Mouse (Mus musculus) midbrain, embryonic 16.5 days (tissue): ENCODE measurements around the gene Kcnk3. TPM values are rescaled to one million over a fixed set of nuclear protein-coding genes. Genes with fewer than 3 reads are reported as not detected.
A peak's percentile ranks its signal among the peaks of the same experiment; 100 is the strongest.

Experiments
- ATAC-seq: fragments of 200-750 bp; cut with Nextera tagmentation; 2 replicates; pipeline ENCODE4 v1.8.0; 2017; ENCODE audit warnings: moderate TSS enrichment
- H3K27ac ChIP-seq: fragments of 300-500 bp; sonication (generic); 2 replicates; pipeline ENCODE4 v1.5.1; 2014; ENCODE audit warnings: mild to moderate bottlenecking, low read length, mixed read lengths
- H3K27me3 ChIP-seq: fragments of 300-500 bp; sonication (generic); 2 replicates; pipeline ENCODE4 v1.6.1; 2014; ENCODE audit warnings: low read depth, low read length, mixed read lengths; ENCODE audit not compliant: control insufficient read depth, insufficient read depth
- H3K36me3 ChIP-seq: fragments of 300-500 bp; sonication (generic); 2 replicates; pipeline ENCODE4 v1.6.1; 2014; ENCODE audit warnings: mild to moderate bottlenecking, low read length, moderate library complexity, mixed read lengths; ENCODE audit not compliant: control insufficient read depth, insufficient read depth
- H3K4me1 ChIP-seq: fragments of 300-500 bp; sonication (generic); 2 replicates; pipeline ENCODE4 v1.6.1; 2014; ENCODE audit warnings: mild to moderate bottlenecking, low read length, mixed read lengths; ENCODE audit not compliant: control insufficient read depth, insufficient read depth
- H3K4me2 ChIP-seq: fragments of 300-500 bp; sonication (generic); 2 replicates; pipeline ENCODE4 v1.6.1; 2014; ENCODE audit warnings: mild to moderate bottlenecking, low read length, mixed read lengths
- H3K4me3 ChIP-seq: fragments of 300-500 bp; sonication (generic); 2 replicates; pipeline ENCODE4 v1.5.1; 2014; ENCODE audit warnings: low read depth, mild to moderate bottlenecking, low read length, moderate library complexity, mixed read lengths
- H3K9ac ChIP-seq: fragments of 300-500 bp; sonication (generic); 2 replicates; pipeline ENCODE4 v1.6.1; 2014; ENCODE audit warnings: low read depth, low read length, mixed read lengths
- H3K9me3 ChIP-seq: fragments of 300-500 bp; sonication (generic); replicated peaks from 2 replicates; pipeline ENCODE4 v1.6.1; 2014; ENCODE audit warnings: mild to moderate bottlenecking, low read length, mixed read lengths; ENCODE audit not compliant: control insufficient read depth, poor library complexity, severe bottlenecking
- WGBS: fragments of 180-500 bp; shearing (Covaris S2); extraction: QIAGEN DNeasy Blood & Tissue Kit; methylation state at CpG from one replicate; pipeline ENCODE4 v1.1.7; 2014; 5-methylcytosine and 5-hydroxymethylcytosine counted together
- polyA plus RNA-seq: library from polyadenylated mRNA; unstranded; fragments of >200 nt; fragmentation: Nextera tagmentation; extraction: Ambion mirVana; gene quantifications from 2 replicates; pipeline ENCODE4 v1.2.1, GENCODE M21; 2015

Kcnk3 gene
- polyA plus RNA-seq, 1 experiment from 2014 or later: 6.6 TPM

- no peak for ATAC-seq
- Histone ChIP-seq H3K9ac (no peak overlapping the region), H3K36me3 (no peaks in the 10 kb centered on the region), H3K9me3 (no peaks in the 10 kb centered on the region), H3K4me2 (no peak overlapping the region), H3K27me3 (no peaks in the 10 kb centered on the region), H3K27ac (no peak overlapping the region), H3K4me3 (no peak overlapping the region), H3K4me1 (no peaks in the 10 kb centered on the region)
- WGBS: 79% methylated on average over 6 of the region's 6 CpGs
These were observed 9.4 kb upstream of the Kcnk3 start for GRCm38 (mm10) chr5:30578445-30579080.

- H3K27me3 ChIP-seq: no peaks in the 10 kb centered on the region
- no peaks in the 10 kb centered on the region for H3K9me3 ChIP-seq
- 52% methylated on average over 6 of the region's 6 CpGs for WGBS
- no peaks in the 10 kb centered on the region for H3K36me3 ChIP-seq
- no peak overlapping the region for H3K4me2 ChIP-seq
- H3K9ac ChIP-seq: no peak overlapping the region
- H3K27ac ChIP-seq: no peak overlapping the region
- H3K4me3 ChIP-seq: no peak overlapping the region
- H3K4me1 ChIP-seq: no peaks in the 10 kb centered on the region
- no peak for ATAC-seq
These were observed 7.2 kb upstream of the Kcnk3 start for GRCm38 (mm10) chr5:30580725-30581124.

- no peak for ATAC-seq
These were observed 6.0 kb upstream of the Kcnk3 start for GRCm38 (mm10) chr5:30582017-30582416.

GRCm38 (mm10) chr5:30586616-30587015, 1.4 kb upstream of the Kcnk3 start:
- Histone ChIP-seq H3K9ac (no peak overlapping the region), H3K4me2 (no peak overlapping the region), H3K4me3 (no peak overlapping the region), H3K9me3 (no peaks in the 10 kb centered on the region), H3K4me1 (peaks cover 21% of the 10 kb centered on the region), H3K27ac (no peak overlapping the region), H3K27me3 (peaks cover 3% of the 10 kb centered on the region; the same call in 1 of the 2 replicates), H3K36me3 (no peaks in the 10 kb centered on the region)
- 83% methylated on average over 3 of the region's 3 CpGs for WGBS
- no peak for ATAC-seq

More at GRCm38 (mm10) chr5:30582017-30582416, 6.0 kb upstream of the Kcnk3 start:
- Histone ChIP-seq H3K9ac (no peak overlapping the region), H3K27me3 (no peaks in the 10 kb centered on the region), H3K4me2 (no peak overlapping the region), H3K36me3 (no peaks in the 10 kb centered on the region), H3K9me3 (no peaks in the 10 kb centered on the region), H3K4me3 (no peak overlapping the region), H3K4me1 (no peaks in the 10 kb centered on the region; the same call in 1 of the 2 replicates), H3K27ac (no peak overlapping the region)
- 85% methylated on average over 5 of the region's 5 CpGs for WGBS

GRCm38 (mm10) chr5:30587101-30587500, 869 bp upstream of the Kcnk3 start:
- Histone ChIP-seq H3K9ac (no peak overlapping the region; the same call in 1 of the 2 replicates), H3K27ac (no peak overlapping the region), H3K4me1 (peaks cover 21% of the 10 kb centered on the region), H3K4me3 (peak overlapping the region; percentile 73), H3K36me3 (no peaks in the 10 kb centered on the region), H3K9me3 (no peaks in the 10 kb centered on the region), H3K4me2 (peak overlapping the region; percentile 91), H3K27me3 (peaks cover 3% of the 10 kb centered on the region; the same call in 1 of the 2 replicates)
- ATAC-seq: no peak
- WGBS: 23% methylated on average over 2 of the region's 2 CpGs

GRCm38 (mm10) chr5:30588301-30588968, 465 bp downstream of the Kcnk3 start:
- Histone ChIP-seq H3K4me2 (peak overlapping the region; percentile 91), H3K4me1 (peaks cover 23% of the 10 kb centered on the region)
- peak; percentile 74 for ATAC-seq

GRCm38 (mm10) chr5:30589069-30589468, 1.1 kb downstream of the Kcnk3 start:
- 38% methylated on average over 4 of the region's 4 CpGs for WGBS
- H3K4me1 ChIP-seq: peaks cover 26% of the 10 kb centered on the region
- ATAC-seq: peak; percentile 18; the same call in 1 of the 2 replicates

More at GRCm38 (mm10) chr5:30588301-30588968, 465 bp downstream of the Kcnk3 start:
- peaks cover 3% of the 10 kb centered on the region; the same call in 1 of the 2 replicates for H3K27me3 ChIP-seq
- no peaks in the 10 kb centered on the region for H3K36me3 ChIP-seq
- H3K4me3 ChIP-seq: peak overlapping the region; percentile 73
- WGBS: under 1% methylated on average over 67 of the region's 70 CpGs
- peak overlapping the region; percentile 85 for H3K9ac ChIP-seq
- H3K9me3 ChIP-seq: no peaks in the 10 kb centered on the region
- peak overlapping the region; percentile 86 for H3K27ac ChIP-seq

GRCm38 (mm10) chr5:30589546-30589945, 1.6 kb downstream of the Kcnk3 start:
- Histone ChIP-seq H3K9me3 (no peaks in the 10 kb centered on the region), H3K27me3 (peaks cover 3% of the 10 kb centered on the region; the same call in 1 of the 2 replicates), H3K36me3 (no peaks in the 10 kb centered on the region), H3K27ac (no peak overlapping the region), H3K4me3 (peak overlapping the region; percentile 73), H3K4me2 (peak overlapping the region; percentile 91), H3K9ac (no peak overlapping the region; the same call in 1 of the 2 replicates), H3K4me1 (peaks cover 29% of the 10 kb centered on the region)
- WGBS: 76% methylated on average over 3 of the region's 3 CpGs
- no peak for ATAC-seq

More at GRCm38 (mm10) chr5:30589069-30589468, 1.1 kb downstream of the Kcnk3 start:
- Histone ChIP-seq H3K9ac (peak overlapping the region; percentile 85), H3K9me3 (no peaks in the 10 kb centered on the region), H3K27me3 (peaks cover 3% of the 10 kb centered on the region; the same call in 1 of the 2 replicates), H3K36me3 (no peaks in the 10 kb centered on the region), H3K4me2 (peak overlapping the region; percentile 91), H3K27ac (no peak overlapping the region), H3K4me3 (peak overlapping the region; percentile 73)

- no peaks in the 10 kb centered on the region for H3K9me3 ChIP-seq
- peaks cover 31% of the 10 kb centered on the region for H3K4me1 ChIP-seq
- 80% methylated on average over 5 of the region's 5 CpGs for WGBS
- no peak for ATAC-seq
- H3K9ac ChIP-seq: no peak overlapping the region
- no peak overlapping the region for H3K27ac ChIP-seq
- no peaks in the 10 kb centered on the region for H3K36me3 ChIP-seq
- no peak overlapping the region; the same call in 1 of the 2 replicates for H3K4me2 ChIP-seq
- H3K4me3 ChIP-seq: no peak overlapping the region
- peaks cover 3% of the 10 kb centered on the region; the same call in 1 of the 2 replicates for H3K27me3 ChIP-seq
These were observed 2.3 kb downstream of the Kcnk3 start for GRCm38 (mm10) chr5:30590231-30590630.
